Mouse (Mus musculus) heart, postnatal 0 days (tissue): Measurements from ENCODE around the gene Myof. TPM values are rescaled to one million over a fixed set of nuclear protein-coding genes. Genes with fewer than 3 reads are reported as not detected.

Experiments
- ATAC-seq: fragments of 200-750 bp; cut with Nextera tagmentation; 2 replicates; pipeline ENCODE4 v1.8.0; 2017; ENCODE audit warnings: low read depth, moderate number of reproducible peaks, moderate library complexity; ENCODE audit not compliant: insufficient read depth
- DNase-seq: peaks from one replicate; pipeline ENCODE4 v3.0.0-alpha.2; 2016; ENCODE audit warnings: low spot score
- H3K27ac ChIP-seq: fragments of 300-500 bp; sonication (generic); 2 replicates; pipeline ENCODE4 v1.5.1; 2014; ENCODE audit warnings: low read depth, mild to moderate bottlenecking
- H3K27me3 ChIP-seq: fragments of 300-500 bp; sonication (generic); 2 replicates; pipeline ENCODE4 v1.6.1; 2014; ENCODE audit warnings: low read length, mixed read lengths; ENCODE audit not compliant: control insufficient read depth, insufficient read depth
- H3K36me3 ChIP-seq: fragments of 300-500 bp; sonication (generic); replicated peaks from 2 replicates; pipeline ENCODE4 v1.6.1; 2014; ENCODE audit warnings: low read length, mixed read lengths; ENCODE audit not compliant: control insufficient read depth, insufficient read depth
- H3K4me1 ChIP-seq: fragments of 300-500 bp; sonication (generic); 2 replicates; pipeline ENCODE4 v1.6.1; 2014; ENCODE audit warnings: antibody characterized with exemption; ENCODE audit not compliant: control insufficient read depth, insufficient read depth
- H3K4me2 ChIP-seq: fragments of 300-500 bp; sonication (generic); 2 replicates; pipeline ENCODE4 v1.6.1; 2014; ENCODE audit warnings: low read depth, mild to moderate bottlenecking, low read length, moderate library complexity
- H3K4me3 ChIP-seq: fragments of 300-500 bp; sonication (generic); 2 replicates; pipeline ENCODE4 v1.5.1; 2014; ENCODE audit warnings: low read depth, low read length
- H3K9ac ChIP-seq: fragments of 300-500 bp; sonication (generic); replicated peaks from 2 replicates; pipeline ENCODE4 v1.6.1; 2014; ENCODE audit warnings: low read depth, low read length, mixed read lengths
- H3K9me3 ChIP-seq: fragments of 300-500 bp; sonication (generic); replicated peaks from 2 replicates; pipeline ENCODE4 v1.6.1; 2016; ENCODE audit warnings: low read length; ENCODE audit not compliant: control insufficient read depth
- CTCF ChIP-seq: IDR thresholded peaks from 2 replicates; pipeline ENCODE4 v1.5.1; 2016; ENCODE audit warnings: antibody characterized with exemption, control low read depth, low read depth
- EP300 ChIP-seq: IDR thresholded peaks from 2 replicates; pipeline ENCODE4 v1.6.1; 2016; ENCODE audit warnings: antibody characterized with exemption, low read depth
- WGBS: fragments of 180-500 bp; shearing (Covaris S2); extraction: QIAGEN DNeasy Blood & Tissue Kit; methylation state at CpG from one replicate; pipeline ENCODE4 v1.1.7; 2014; 5-methylcytosine and 5-hydroxymethylcytosine counted together
- polyA plus RNA-seq: library from polyadenylated mRNA; unstranded; fragments of >200 nt; fragmentation: Nextera tagmentation; extraction: Ambion mirVana; gene quantifications from 2 replicates; pipeline ENCODE4 v1.2.1, GENCODE M21; 2015
- total RNA-seq: library from RNA; depleted of rRNA; stranded (reverse); fragments of >200 nt; gene quantifications from 2 replicates; pipeline ENCODE4 v1.2.3, GENCODE M21; 2014; ENCODE audit warnings: low replicate concordance

Myof gene
- total and polyA plus RNA-seq, 2 experiments from 2014 or later: 2.8 to 9.5 TPM

GRCm38 (mm10) chr19:37963421-37963820, 80.0 kb downstream of the Myof start:
- 76% methylated on average over 5 of the region's 5 CpGs for WGBS
- no peak for DNase-seq

GRCm38 (mm10) chr19:37960791-37961190, 82.6 kb downstream of the Myof start:
- no peaks in the 10 kb centered on the region for H3K9me3 ChIP-seq
- WGBS: 90% methylated on average over 9 of the region's 9 CpGs
- no peak for TF ChIP-seq CTCF

More at GRCm38 (mm10) chr19:37963421-37963820, 80.0 kb downstream of the Myof start:
- Histone ChIP-seq H3K4me1 (no peaks in the 10 kb centered on the region), H3K36me3 (no peaks in the 10 kb centered on the region), H3K4me2 (no peak overlapping the region), H3K27ac (no peak overlapping the region), H3K4me3 (no peak overlapping the region), H3K27me3 (no peaks in the 10 kb centered on the region), H3K9me3 (no peaks in the 10 kb centered on the region), H3K9ac (no peak overlapping the region)
- no peak for TF ChIP-seq EP300
- TF ChIP-seq CTCF: no peak
- ATAC-seq: no peak

GRCm38 (mm10) chr19:37959543-37960215, 83.7 kb downstream of the Myof start:
- 70% methylated on average over 10 of the region's 10 CpGs for WGBS
- DNase-seq: no peak
- Histone ChIP-seq H3K36me3 (no peaks in the 10 kb centered on the region), H3K9me3 (no peaks in the 10 kb centered on the region), H3K4me1 (no peaks in the 10 kb centered on the region), H3K27ac (no peak overlapping the region), H3K9ac (no peak overlapping the region), H3K4me3 (no peak overlapping the region), H3K27me3 (no peaks in the 10 kb centered on the region), H3K4me2 (no peak overlapping the region)
- TF ChIP-seq CTCF (no peak), EP300 (no peak)
- no peak for ATAC-seq

More at GRCm38 (mm10) chr19:37960791-37961190, 82.6 kb downstream of the Myof start:
- Histone ChIP-seq H3K27me3 (no peaks in the 10 kb centered on the region), H3K36me3 (no peaks in the 10 kb centered on the region), H3K4me1 (no peaks in the 10 kb centered on the region), H3K4me3 (no peak overlapping the region), H3K4me2 (no peak overlapping the region), H3K9ac (no peak overlapping the region), H3K27ac (no peak overlapping the region)
- no peak for DNase-seq
- ATAC-seq: no peak

GRCm38 (mm10) chr19:37959076-37959475, 84.3 kb downstream of the Myof start:
- Histone ChIP-seq H3K36me3 (no peaks in the 10 kb centered on the region), H3K27ac (no peak overlapping the region), H3K4me3 (no peak overlapping the region), H3K9me3 (no peaks in the 10 kb centered on the region), H3K27me3 (no peaks in the 10 kb centered on the region), H3K9ac (no peak overlapping the region), H3K4me2 (no peak overlapping the region), H3K4me1 (no peaks in the 10 kb centered on the region)
- DNase-seq: no peak
- no peak for ATAC-seq
- no peak for TF ChIP-seq CTCF
- 47% methylated on average over 6 of the region's 6 CpGs for WGBS

- Histone ChIP-seq H3K9me3 (no peaks in the 10 kb centered on the region), H3K4me3 (no peak overlapping the region), H3K4me1 (no peaks in the 10 kb centered on the region), H3K9ac (no peak overlapping the region), H3K36me3 (no peaks in the 10 kb centered on the region), H3K27me3 (no peaks in the 10 kb centered on the region), H3K4me2 (no peak overlapping the region), H3K27ac (no peak overlapping the region)
- WGBS: 62% methylated on average over 7 of the region's 7 CpGs
- ATAC-seq (no peak), DNase-seq (peak; percentile 7)
- no peak for TF ChIP-seq CTCF
- no peak for TF ChIP-seq EP300
These were observed 86.1 kb downstream of the Myof start for GRCm38 (mm10) chr19:37957256-37957655.

GRCm38 (mm10) chr19:37956006-37956405, 87.4 kb downstream of the Myof start:
- H3K9ac ChIP-seq: no peak overlapping the region
- TF ChIP-seq CTCF (no peak), EP300 (no peak)
- H3K4me3 ChIP-seq: no peak overlapping the region
- H3K36me3 ChIP-seq: no peaks in the 10 kb centered on the region
- no peak overlapping the region for H3K27ac ChIP-seq
- no peaks in the 10 kb centered on the region for H3K27me3 ChIP-seq
- ATAC-seq (no peak), DNase-seq (no peak)
- H3K4me1 ChIP-seq: no peaks in the 10 kb centered on the region
- no peaks in the 10 kb centered on the region for H3K9me3 ChIP-seq
- H3K4me2 ChIP-seq: no peak overlapping the region
- 59% methylated on average over 3 of the region's 3 CpGs for WGBS
